Mouse (Mus musculus) right cerebral cortex, adult 2 months (tissue): ENCODE data around the gene Psmg4.

Experiments used
- DNase-seq, 2 experiments: peaks; one replicate each; pipeline ENCODE4 v3.0.0; 2021 to 2022; ENCODE audit warnings: low spot score in 2 of 2

Psmg4 gene

DNA sequence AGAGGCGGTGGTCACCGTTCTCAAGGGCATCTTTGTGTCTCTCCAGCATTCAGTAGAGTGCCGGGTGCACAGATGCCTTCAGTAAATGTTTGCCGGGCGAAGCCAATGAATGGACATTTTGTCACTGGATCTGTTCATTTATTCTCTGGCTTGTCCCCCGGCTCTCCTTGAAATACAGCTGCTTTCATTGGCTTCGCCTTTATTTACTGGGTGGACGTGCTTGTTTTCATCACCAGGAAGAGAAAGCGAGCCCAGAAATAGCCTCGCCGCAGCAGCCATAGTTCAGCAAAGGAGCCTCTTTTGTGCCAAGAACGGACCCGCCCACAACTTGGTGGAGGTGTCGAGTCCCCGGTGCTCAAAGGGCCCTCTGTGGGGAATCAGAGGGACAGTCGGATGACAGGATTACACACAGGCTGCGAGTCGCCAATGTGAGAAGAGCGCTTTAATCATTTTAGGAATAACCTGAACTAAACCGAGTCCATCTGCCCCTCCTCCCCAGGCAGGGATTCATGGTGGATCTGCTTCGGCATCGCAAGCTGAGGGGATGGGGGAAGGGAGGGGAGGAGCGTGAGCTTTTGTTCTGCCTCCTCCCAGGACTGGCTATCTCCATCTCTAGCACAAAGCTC, 13.9 kb upstream of the Psmg4 start:
- DNase-seq, result peak; percentile 68 to 82

- DNase-seq, result no peak
Measured at GRCm38 (mm10) chr13:34149463-34150176, 13.1 kb upstream of the Psmg4 start.

DNA sequence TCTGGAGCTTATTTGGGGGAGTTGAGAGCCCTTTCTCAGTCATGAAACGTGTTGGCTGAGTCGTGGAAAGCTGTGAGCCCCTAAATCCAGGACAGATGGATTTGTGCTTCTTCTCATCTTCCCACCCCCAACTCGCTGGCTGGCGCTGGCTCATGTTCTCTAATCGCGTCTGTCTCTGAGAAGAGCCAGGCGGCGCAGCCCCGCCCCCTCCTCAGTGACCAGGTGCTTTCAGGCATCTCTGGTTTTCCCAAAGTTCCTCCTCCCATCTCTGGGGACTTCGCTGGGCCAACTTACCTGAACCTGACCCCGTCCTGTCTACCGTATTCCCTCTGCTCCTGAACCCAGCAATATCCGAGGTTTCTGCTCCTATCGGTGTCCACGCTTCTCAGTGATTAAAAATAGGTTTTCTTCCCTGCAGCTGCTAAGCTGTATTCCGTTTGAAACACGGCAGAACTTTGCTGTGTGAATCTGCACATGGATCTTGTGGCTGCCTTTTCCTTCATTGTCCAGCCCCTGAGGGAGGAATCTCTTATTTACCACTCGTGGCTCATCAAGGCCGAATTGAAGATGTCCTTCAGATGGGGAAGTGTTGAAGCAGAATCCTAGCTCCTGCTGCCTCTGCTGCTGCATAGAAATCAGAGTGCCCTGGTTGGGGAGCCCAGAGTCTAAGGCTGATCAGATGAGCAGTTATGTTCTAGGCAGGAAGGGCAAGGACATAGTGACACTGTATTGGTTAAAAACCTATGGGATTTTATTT, 12.3 kb upstream of the Psmg4 start:
- DNase-seq, result peak; percentile 69 to 77

DNA sequence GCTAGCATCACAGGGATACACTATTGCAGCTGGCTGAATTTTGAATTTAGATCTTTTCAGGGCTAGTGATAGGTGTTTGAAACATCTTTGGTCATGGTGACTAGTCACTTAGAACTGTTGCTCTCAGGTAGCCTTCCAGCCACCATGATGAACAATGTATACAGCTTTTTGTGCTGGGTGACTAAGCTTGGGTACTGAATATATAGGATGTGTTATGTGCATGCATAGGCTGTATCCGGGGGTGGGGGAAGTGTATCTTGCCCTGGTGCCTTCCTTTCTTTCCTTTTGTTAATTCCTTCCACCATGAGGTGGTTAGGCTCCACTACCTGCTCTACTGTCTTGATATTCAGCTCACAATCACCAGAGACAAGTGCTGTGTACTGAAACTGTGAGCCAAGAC, 11.3 kb upstream of the Psmg4 start:
- no peak for DNase-seq

GRCm38 (mm10) chr13:34152695-34153094, 10.1 kb upstream of the Psmg4 start:
- no peak for DNase-seq

DNA sequence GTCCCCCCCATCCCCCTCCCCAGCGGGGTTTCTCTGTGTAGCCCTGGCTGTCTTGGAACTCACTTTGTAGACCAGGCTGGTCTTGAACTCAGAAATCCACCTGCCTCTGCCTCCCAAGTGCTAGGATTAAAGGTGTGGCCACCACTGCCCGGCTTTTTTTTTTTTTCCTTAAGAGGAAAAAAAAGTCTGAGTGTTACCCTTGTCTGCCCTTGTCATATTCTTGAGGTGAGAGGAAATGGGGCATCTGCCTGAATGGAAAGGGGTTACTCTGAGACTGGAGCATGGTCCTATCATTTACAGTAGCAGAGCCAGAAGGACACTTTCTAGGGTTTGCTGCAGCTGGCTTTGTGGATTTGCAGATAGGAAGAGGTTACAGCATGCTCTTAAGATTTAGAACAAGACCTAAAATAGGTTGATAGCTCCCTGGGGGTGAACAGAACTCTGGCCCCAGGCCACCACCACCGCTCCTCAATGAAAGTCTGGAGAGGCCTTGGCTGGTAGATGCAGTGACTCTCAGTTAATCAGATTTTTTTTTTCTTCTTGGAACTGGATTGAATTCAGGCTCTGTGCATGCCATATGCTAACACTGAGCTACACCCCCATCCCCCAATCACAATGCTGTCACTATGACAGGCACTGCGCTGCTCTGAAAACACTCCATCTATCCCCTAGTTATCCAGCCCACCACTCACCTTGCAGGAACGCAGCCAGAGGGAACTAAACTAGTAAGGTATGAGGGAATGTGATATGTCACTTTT, 9.3 kb upstream of the Psmg4 start:
- DNase-seq, result no peak

GRCm38 (mm10) chr13:34154217-34154930, 8.4 kb upstream of the Psmg4 start:
- DNase-seq, result peak; percentile 89

GRCm38 (mm10) chr13:34154931-34155272, 7.9 kb upstream of the Psmg4 start:
- DNase-seq, result peak; percentile 80 to 87

GRCm38 (mm10) chr13:34156133-34156839, 6.5 kb upstream of the Psmg4 start:
- DNase-seq, result no peak

DNA sequence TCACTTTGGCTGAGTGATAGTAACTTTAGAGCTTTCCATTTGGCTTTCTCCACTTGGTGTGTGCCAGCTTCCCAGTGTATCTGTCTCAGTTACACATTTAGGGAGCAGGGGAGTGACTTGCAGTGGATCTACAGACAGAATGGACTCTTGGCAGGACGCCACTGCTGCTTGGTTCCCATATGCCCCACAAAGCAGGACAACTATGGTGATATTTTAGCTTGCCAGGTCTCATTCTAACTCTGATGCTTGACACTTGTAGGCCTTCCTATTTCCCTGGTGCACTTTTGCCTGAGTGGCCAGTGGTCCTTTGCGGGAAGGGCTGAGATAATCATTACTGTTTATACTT, 6.0 kb upstream of the Psmg4 start:
- no peak for DNase-seq

DNA sequence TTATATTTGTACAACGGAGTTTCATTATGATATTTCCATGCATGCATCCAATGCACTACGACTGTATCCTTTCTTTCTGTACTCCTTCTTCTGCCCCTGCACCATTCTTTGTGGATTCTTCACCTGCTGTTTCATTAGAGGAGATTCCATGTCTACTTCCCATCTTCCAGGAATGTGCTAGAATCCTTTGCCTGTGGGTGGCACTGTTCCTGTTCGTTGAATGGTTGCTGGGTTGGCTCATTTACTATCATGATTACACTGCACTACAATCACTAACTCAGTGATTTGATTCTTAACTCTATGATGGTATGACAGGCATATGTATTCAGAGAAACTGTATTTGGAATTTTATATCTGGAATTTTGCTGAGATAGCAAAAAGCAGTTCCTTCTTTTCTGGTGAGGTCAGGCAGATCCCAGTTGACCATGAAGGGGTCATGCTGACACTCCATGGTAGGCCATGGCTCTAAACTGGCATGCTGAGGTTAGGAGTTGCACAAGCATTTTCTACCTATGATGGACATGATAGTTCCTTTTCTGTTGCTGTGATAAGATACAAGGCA, 5.1 kb upstream of the Psmg4 start:
- DNase-seq, result no peak

DNA sequence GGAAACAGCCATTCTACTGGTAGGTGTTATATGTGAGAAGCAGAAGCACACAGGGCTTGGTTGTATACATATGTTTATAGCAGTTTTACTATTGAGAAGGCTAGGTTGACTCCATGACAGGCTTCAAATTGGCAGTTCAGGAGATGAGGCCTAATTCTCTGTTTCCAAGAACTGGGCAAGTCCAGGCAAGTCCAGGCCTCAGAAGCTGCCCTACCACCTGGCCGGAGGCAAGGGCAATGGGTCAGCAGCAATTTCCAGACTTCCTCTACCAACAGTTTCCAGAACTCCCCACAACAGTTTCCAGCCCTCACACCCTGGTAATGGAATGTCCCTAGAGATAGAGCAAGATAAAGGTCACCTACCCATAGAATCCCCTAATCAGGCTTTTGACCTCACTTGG, 2.8 kb upstream of the Psmg4 start:
- DNase-seq, result no peak

DNA sequence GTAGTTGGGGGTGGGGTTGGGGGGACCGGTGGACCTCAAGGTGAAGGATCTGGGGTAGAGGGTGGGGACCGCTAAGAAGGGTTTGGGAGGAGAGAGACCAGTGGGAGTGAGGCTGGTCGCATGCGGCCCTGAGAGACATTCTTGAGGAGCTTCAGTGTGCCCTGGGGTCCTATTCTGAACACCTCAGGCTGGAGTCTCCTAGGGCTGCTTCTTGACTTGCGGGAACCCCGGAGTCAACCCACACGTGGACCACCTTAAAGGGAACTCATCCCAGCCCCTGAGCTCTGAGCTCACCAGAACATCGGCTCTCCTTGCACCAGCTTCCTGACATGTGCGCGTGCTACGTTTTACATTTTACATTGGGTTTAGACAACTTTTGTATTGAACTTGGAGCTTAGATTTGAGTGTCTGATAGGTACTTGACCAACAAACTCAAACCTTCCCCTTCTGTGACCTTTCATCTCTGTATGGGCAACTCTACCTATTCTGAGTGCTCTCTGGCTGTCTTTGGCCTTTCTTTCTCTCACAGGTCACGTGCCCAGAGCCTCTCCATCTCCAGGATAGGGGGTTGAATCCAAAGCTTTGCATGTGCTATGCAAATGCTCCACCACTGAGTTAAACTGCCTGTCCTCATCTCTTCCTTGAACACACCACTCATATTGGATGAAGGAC, 676 bp downstream of the Psmg4 start:
- no peak for DNase-seq

- no peak for DNase-seq
Measured at GRCm38 (mm10) chr13:34174025-34174424, 11.3 kb downstream of the Psmg4 start.

GRCm38 (mm10) chr13:34181624-34182023, 18.9 kb downstream of the Psmg4 start:
- no peak for DNase-seq

GRCm38 (mm10) chr13:34185371-34185770, 22.6 kb downstream of the Psmg4 start:
- DNase-seq, result no peak

DNA sequence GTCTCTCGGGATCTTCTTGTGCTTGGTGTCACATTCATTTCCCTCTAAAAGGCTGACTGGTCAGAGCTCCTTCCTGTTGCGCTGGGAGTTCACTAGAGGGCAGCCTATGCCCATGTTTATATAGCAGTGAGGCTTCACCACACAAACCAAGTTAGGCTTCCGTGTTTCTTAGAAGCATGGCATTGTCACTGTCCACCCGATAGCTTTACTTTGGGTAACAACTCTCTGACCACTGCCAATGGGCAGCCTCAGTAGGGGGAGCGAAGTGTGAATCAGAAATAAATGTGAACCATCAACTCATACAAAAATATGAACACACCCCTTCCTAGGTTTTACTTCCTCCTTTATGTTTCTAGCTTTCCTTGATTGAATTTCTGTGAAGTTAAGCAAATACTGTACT, 24.8 kb downstream of the Psmg4 start:
- DNase-seq, result peak; percentile 72 to 77

- peak in 1 of 2 experiments; percentile 39 for DNase-seq
Measured at GRCm38 (mm10) chr13:34192414-34193191, 29.8 kb downstream of the Psmg4 start.

DNA sequence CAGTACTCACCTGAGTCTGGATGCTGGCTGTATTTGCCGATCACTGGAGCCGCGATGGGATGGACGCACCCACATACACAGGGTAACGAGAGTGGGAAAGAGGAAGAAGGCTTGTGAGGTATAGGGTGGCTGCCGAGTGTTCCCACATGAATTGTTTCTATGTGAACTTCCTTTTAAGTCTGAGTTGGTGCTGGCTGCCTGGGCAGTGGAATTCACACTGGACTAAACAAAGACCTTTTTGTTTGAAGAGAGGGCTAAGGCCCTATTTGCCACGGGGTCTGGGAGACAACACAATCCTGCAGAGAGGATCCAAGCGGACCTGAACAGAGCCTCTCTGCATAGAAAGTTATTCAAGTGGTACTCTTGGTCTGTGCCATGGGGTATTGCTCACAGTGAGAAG, 30.6 kb downstream of the Psmg4 start:
- DNase-seq, result no peak
